Mouse (Mus musculus) lung, postnatal 0 days (tissue): ENCODE results near the gene Klhl29.

ENCODE experiments used
- CTCF ChIP-seq: IDR thresholded peaks from 2 replicates; pipeline ENCODE4 v1.5.1; 2016; ENCODE audit warnings: antibody characterized with exemption, mild to moderate bottlenecking
- EP300 ChIP-seq: IDR thresholded peaks from 2 replicates; pipeline ENCODE4 v1.6.1; 2016; ENCODE audit warnings: antibody characterized with exemption, mild to moderate bottlenecking, control low read depth

- TF ChIP-seq CTCF (no peak), EP300 (no peak)
These were observed 193.3 kb downstream of the Klhl29 start for GRCm38 (mm10) chr12:5182165-5182564.
